Mouse (Mus musculus): ENCODE data around the gene 4931440F15Rik.

DNA sequence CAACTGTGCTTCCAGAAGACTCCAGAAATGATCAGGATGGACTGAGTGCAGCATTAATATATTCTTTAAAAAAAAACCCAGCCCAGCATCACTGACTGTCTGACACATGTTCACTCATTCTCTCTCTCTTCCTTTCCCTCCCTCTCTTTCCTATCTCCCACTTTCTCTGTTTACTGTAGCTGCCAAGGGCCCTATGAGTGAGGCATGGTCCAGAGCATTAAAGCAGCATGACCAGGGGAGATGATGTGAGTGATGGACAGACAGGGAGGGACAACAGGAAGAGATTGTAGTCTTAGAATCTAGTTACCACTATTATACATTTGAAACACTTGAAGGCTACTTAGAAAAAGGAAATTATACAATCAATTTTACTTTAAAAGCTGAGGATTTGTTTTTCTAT lies 9.8 kb downstream of the 4931440F15Rik start:
- TF ChIP-seq CTCF (IDR thresholded peaks at IDR 0.05; ENCODE audit: low read depth) (no peak), EP300 (optimal IDR thresholded peaks at IDR 0.05) (no peak)

Measured in stomach, postnatal 0 days (tissue).